Mouse (Mus musculus): ENCODE data around the gene Ing2. TPM values are rescaled to one million over a fixed set of nuclear protein-coding genes. Genes with fewer than 3 reads are reported as not detected.
A peak's percentile ranks its signal among the peaks of the same experiment; 100 is the strongest.

Gene Ing2
- polyA plus RNA-seq, 1 experiment from 2014 or later, result 11.3 TPM

DNA sequence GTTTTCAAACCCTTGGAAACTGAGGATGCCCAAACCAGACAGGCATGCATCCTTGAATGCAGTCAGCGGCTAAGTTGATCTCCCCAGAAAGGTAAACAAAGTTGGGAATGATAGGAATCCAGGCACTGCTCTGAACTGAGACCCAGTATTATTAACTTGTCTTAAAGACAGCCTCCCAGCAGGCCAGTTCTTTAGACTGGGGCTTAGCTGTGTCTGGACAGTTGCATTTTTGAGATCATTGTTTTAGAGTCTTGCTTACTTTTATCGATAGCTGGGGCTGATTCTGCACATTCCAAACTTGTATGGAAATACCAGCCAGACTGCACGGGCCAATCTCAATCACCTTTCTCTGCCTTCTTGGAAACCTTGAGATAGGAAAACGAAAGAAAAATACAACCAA is 24.5 kb downstream of the Ing2 start:
- no peak overlapping the region for H3K4me3 ChIP-seq (ENCODE audit: low read depth, low read length)
- H3K36me3 ChIP-seq (ENCODE audit: control insufficient read depth, insufficient read depth, low read length), result no peaks in the 10 kb centered on the region
- H3K27ac ChIP-seq (replicated peaks; ENCODE audit: low read depth, low read length), result no peak overlapping the region
- no peaks in the 10 kb centered on the region for H3K27me3 ChIP-seq (replicated peaks; ENCODE audit: control insufficient read depth, insufficient read depth, low read length)
- DNase-seq (ENCODE audit: low spot score) (no peak), ATAC-seq (ENCODE audit: low read depth) (no peak)
- H3K4me1 ChIP-seq (ENCODE audit: control insufficient read depth, insufficient read depth, low read length), result no peaks in the 10 kb centered on the region
- H3K9ac ChIP-seq (ENCODE audit: low read depth, low read length), result no peak overlapping the region
- no peak overlapping the region for H3K4me2 ChIP-seq (ENCODE audit: low read depth, low read length)
- peaks cover 8% of the 10 kb centered on the region; the same call in 1 of the 2 replicates for H3K9me3 ChIP-seq (ENCODE audit: control insufficient read depth, low read length)
- 59% methylated on average over 4 of the region's 4 CpGs for WGBS

DNA sequence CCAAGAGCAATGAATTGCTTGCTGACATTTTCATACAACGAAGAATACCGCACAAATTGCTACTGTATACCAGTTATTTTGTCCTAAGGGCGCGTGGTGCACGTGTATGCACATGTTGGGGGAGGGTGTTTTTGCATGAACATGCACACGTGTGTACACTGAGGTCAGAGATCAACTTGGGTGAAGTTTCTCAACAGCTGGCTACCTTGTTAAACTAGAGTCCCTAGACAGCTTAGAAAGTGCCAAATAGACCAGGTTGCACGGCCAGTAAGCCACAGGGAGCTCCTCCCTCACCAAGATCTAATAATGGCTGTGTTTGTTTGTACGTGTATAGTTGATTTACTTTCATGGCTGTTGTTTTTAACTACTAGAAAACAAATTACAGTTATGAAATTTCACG is 25.8 kb downstream of the Ing2 start:
- no peak overlapping the region for H3K4me3 ChIP-seq (ENCODE audit: low read depth, low read length)
- no peaks in the 10 kb centered on the region for H3K27me3 ChIP-seq (replicated peaks; ENCODE audit: control insufficient read depth, insufficient read depth, low read length)
- DNase-seq (ENCODE audit: low spot score) (no peak), ATAC-seq (ENCODE audit: low read depth) (no peak)
- WGBS, result 76% methylated on average over 9 of the region's 9 CpGs
- no peak overlapping the region for H3K4me2 ChIP-seq (ENCODE audit: low read depth, low read length)
- H3K9me3 ChIP-seq (ENCODE audit: control insufficient read depth, low read length), result peaks cover 8% of the 10 kb centered on the region; the same call in 1 of the 2 replicates
- no peaks in the 10 kb centered on the region for H3K36me3 ChIP-seq (ENCODE audit: control insufficient read depth, insufficient read depth, low read length)
- H3K27ac ChIP-seq (replicated peaks; ENCODE audit: low read depth, low read length), result no peak overlapping the region
- H3K4me1 ChIP-seq (ENCODE audit: control insufficient read depth, insufficient read depth, low read length), result no peaks in the 10 kb centered on the region
- no peak overlapping the region for H3K9ac ChIP-seq (ENCODE audit: low read depth, low read length)

DNA sequence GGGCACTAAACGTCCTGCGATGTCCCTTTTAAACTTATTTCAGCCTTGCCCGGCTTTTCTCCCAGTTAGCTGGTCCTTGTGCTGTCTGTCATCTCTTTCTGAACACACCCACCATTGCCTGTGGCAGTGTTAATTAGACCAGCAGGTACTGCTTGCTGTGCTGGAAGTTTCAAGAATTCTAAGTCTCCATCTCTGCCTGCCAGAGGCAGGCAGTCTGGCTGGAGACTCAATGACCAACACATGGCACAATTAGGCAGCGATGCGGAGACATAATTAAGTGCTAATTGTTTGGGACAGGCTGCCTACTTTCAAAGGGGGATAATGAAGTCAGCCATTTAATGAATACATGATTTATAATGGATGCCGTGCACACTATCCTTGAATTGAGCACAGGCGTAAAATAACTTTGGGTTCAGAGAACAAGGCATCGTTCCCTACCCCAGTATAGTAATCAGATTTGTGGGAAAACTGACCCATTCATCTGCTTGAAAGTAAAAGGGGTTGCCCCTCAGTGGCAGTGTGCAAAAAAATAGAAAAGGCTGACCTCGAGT is 32.8 kb downstream of the Ing2 start:
- ATAC-seq (ENCODE audit: low read depth), result no peak

DNA sequence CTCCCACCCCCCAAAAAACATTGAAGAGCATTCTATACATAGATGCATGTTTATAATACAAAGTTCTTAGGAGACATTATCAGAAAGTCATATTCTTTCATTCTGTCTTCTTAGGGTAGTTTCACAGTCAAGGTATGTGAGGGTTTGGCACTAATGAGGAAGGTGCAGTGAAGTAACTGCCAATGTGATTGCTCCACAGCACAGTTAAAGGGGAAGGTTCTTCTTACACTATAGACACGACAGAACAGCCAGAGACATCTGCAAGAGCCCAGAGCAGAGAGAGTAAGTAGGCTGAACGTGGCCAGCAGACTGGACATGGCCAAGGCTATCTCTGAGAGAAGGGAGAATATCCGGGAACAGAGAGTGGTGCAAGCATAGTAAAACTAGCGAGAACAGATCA is 38.2 kb downstream of the Ing2 start:
- no peak overlapping the region for H3K4me3 ChIP-seq (ENCODE audit: low read depth, low read length)
- no peak overlapping the region for H3K4me2 ChIP-seq (ENCODE audit: low read depth, low read length)
- H3K27ac ChIP-seq (replicated peaks; ENCODE audit: low read depth, low read length), result no peak overlapping the region
- H3K27me3 ChIP-seq (replicated peaks; ENCODE audit: control insufficient read depth, insufficient read depth, low read length), result no peaks in the 10 kb centered on the region
- H3K9ac ChIP-seq (ENCODE audit: low read depth, low read length), result no peak overlapping the region
- DNase-seq (ENCODE audit: low spot score) (no peak), ATAC-seq (ENCODE audit: low read depth) (no peak)
- H3K4me1 ChIP-seq (ENCODE audit: control insufficient read depth, insufficient read depth, low read length), result no peaks in the 10 kb centered on the region
- 64% methylated on average over 4 of the region's 4 CpGs for WGBS
- H3K9me3 ChIP-seq (ENCODE audit: control insufficient read depth, low read length), result no peaks in the 10 kb centered on the region
- no peaks in the 10 kb centered on the region for H3K36me3 ChIP-seq (ENCODE audit: control insufficient read depth, insufficient read depth, low read length)

More for the DNA sequence above, 32.8 kb downstream of the Ing2 start:
- Histone ChIP-seq H3K27me3 (replicated peaks; ENCODE audit: control insufficient read depth, insufficient read depth, low read length) (no peaks in the 10 kb centered on the region), H3K4me2 (ENCODE audit: low read depth, low read length) (no peak overlapping the region), H3K9me3 (ENCODE audit: control insufficient read depth, low read length) (peaks cover 8% of the 10 kb centered on the region; the same call in 1 of the 2 replicates), H3K36me3 (ENCODE audit: control insufficient read depth, insufficient read depth, low read length) (no peaks in the 10 kb centered on the region), H3K9ac (ENCODE audit: low read depth, low read length) (no peak overlapping the region), H3K4me3 (ENCODE audit: low read depth, low read length) (no peak overlapping the region), H3K4me1 (ENCODE audit: control insufficient read depth, insufficient read depth, low read length) (no peaks in the 10 kb centered on the region), H3K27ac (replicated peaks; ENCODE audit: low read depth, low read length) (no peak overlapping the region)
- 70% methylated on average over 9 of the region's 9 CpGs for WGBS
- DNase-seq (ENCODE audit: low spot score), result peak; percentile 15

DNA sequence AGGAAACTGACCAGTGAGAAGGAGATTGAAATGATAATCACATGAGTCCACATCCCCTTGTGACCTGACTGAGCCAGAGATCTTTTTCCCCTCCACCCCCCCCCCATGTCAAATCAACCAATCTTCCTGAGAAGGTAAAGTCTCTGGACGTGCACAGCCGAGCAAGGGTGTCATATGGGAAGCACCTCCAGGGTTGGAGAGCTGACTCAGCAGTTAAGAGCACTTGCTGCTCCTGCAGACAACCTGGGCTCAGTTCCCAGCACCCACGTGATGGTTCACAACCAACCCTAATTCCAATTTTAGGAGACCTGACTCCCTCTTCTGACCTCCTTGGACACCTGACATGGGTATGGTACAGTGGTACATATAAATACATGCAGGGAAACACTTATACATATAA is 39.3 kb downstream of the Ing2 start:
- Histone ChIP-seq H3K9me3 (ENCODE audit: control insufficient read depth, low read length) (no peaks in the 10 kb centered on the region), H3K4me2 (ENCODE audit: low read depth, low read length) (no peak overlapping the region), H3K4me3 (ENCODE audit: low read depth, low read length) (no peak overlapping the region), H3K4me1 (ENCODE audit: control insufficient read depth, insufficient read depth, low read length) (no peaks in the 10 kb centered on the region), H3K27me3 (replicated peaks; ENCODE audit: control insufficient read depth, insufficient read depth, low read length) (no peaks in the 10 kb centered on the region), H3K9ac (ENCODE audit: low read depth, low read length) (no peak overlapping the region), H3K27ac (replicated peaks; ENCODE audit: low read depth, low read length) (no peak overlapping the region), H3K36me3 (ENCODE audit: control insufficient read depth, insufficient read depth, low read length) (no peaks in the 10 kb centered on the region)
- ATAC-seq (ENCODE audit: low read depth) (no peak), DNase-seq (ENCODE audit: low spot score) (no peak)
- 79% methylated on average over 3 of the region's 3 CpGs for WGBS

DNA sequence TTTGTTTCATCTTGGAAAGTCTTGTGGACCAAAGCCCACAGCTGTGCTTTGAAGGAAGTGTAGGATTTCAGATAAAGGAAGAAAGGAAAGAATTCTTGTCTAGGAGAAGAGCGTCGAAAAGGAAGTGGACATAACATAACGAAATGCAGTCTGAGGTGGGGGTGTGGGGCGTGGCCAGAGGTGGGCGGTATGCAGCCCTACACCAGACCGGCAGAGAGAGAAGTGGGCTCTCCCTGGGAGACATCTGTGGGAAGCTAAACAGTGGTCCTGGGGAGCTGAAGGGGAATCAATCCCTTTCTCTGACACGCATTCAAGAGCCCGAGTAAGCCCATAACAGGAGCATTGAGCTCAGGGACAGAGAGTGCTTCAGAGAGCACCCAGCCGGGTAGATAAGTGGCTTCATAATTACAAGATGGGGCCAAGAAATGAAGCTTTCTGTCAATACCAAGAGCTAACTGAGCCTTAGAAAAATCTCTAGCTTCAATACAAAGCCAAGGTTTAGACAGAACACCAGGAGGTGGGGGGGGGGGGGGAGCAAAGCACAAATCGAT is 40.5 kb downstream of the Ing2 start:
- peak overlapping the region; percentile 13; the same call in 1 of the 2 replicates for H3K4me2 ChIP-seq (ENCODE audit: low read depth, low read length)

DNA sequence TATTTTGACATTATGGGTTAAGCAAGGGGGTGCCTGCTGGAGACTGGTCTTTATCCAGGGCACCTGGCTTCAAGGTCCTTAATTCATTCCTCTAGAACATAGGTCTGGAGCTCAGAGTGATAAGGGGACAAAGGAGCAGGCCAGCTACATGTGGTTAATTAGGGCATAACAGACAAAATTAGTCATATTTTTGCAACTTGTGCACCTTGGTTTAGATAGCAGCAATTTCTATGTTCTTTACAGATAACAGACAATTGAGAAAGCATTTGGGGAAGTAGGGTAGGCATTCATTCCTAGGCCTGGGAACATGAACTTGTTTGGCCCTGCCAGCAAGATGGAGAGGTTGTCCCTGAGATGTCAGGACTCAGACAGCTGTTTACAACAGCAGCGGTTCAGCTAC is 54.2 kb downstream of the Ing2 start:
- H3K4me3 ChIP-seq (ENCODE audit: low read depth, low read length), result no peak overlapping the region
- 80% methylated on average over 1 of the region's 1 CpGs for WGBS
- H3K27me3 ChIP-seq (replicated peaks; ENCODE audit: control insufficient read depth, insufficient read depth, low read length), result no peaks in the 10 kb centered on the region

More for the DNA sequence above, 40.5 kb downstream of the Ing2 start:
- ATAC-seq (ENCODE audit: low read depth), result no peak
- no peak overlapping the region for H3K27ac ChIP-seq (replicated peaks; ENCODE audit: low read depth, low read length)
- no peak overlapping the region for H3K4me3 ChIP-seq (ENCODE audit: low read depth, low read length)
- 44% methylated on average over 10 of the region's 10 CpGs for WGBS
- no peaks in the 10 kb centered on the region for H3K4me1 ChIP-seq (ENCODE audit: control insufficient read depth, insufficient read depth, low read length)
- no peaks in the 10 kb centered on the region for H3K27me3 ChIP-seq (replicated peaks; ENCODE audit: control insufficient read depth, insufficient read depth, low read length)
- no peak for DNase-seq (ENCODE audit: low spot score)
- no peak overlapping the region for H3K9ac ChIP-seq (ENCODE audit: low read depth, low read length)
- no peaks in the 10 kb centered on the region; the same call in 1 of the 2 replicates for H3K9me3 ChIP-seq (ENCODE audit: control insufficient read depth, low read length)
- H3K36me3 ChIP-seq (ENCODE audit: control insufficient read depth, insufficient read depth, low read length), result no peaks in the 10 kb centered on the region

More for the DNA sequence above, 54.2 kb downstream of the Ing2 start:
- Histone ChIP-seq H3K36me3 (ENCODE audit: control insufficient read depth, insufficient read depth, low read length) (no peaks in the 10 kb centered on the region), H3K4me2 (ENCODE audit: low read depth, low read length) (no peak overlapping the region), H3K27ac (replicated peaks; ENCODE audit: low read depth, low read length) (no peak overlapping the region), H3K9me3 (ENCODE audit: control insufficient read depth, low read length) (peaks cover 7% of the 10 kb centered on the region), H3K9ac (ENCODE audit: low read depth, low read length) (no peak overlapping the region), H3K4me1 (ENCODE audit: control insufficient read depth, insufficient read depth, low read length) (no peaks in the 10 kb centered on the region)
- ATAC-seq (ENCODE audit: low read depth) (no peak), DNase-seq (ENCODE audit: low spot score) (no peak)

Measured in embryonic facial prominence, embryonic 14.5 days (tissue).